Mouse (Mus musculus): ENCODE data around the gene Dab1. TPM values are rescaled to one million over a fixed set of nuclear protein-coding genes. Genes with fewer than 3 reads are reported as not detected.

Gene Dab1
- total RNA-seq, 2 experiments from 2014 or later = 159 to 164 TPM

DNA sequence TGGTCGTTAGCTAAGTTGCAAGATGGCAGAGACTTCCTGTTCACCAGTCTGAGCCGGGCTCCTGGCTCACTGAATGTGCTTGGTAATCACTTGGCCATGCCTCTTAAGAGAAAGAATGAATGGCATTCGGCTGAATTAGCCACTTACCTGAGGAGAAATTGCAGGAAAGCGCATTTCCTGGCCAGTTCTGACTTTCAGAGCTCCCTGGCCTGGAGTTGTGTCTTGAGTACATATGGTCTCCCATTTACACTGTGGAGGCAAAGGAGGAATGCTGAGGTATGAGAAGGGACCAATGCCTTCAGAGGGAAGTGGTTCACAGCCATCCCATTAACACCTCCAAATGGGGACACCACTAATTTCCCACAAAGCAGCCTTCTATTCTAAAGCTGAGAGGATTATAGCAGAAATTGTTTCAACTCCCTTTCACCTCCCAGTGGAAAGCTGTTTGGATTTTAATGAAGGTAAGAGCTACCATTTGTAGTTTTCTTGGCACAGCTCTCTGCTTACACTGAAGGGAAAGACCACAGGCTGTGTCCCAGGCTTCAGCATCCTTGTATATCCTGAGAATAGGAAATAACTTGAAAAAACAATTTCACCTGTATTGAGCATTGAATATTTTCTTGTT lies 931.5 kb downstream of the Dab1 start:
- intact Hi-C loops (cut with DNase I) = no loop called here
- DNase-seq = no peak

DNA sequence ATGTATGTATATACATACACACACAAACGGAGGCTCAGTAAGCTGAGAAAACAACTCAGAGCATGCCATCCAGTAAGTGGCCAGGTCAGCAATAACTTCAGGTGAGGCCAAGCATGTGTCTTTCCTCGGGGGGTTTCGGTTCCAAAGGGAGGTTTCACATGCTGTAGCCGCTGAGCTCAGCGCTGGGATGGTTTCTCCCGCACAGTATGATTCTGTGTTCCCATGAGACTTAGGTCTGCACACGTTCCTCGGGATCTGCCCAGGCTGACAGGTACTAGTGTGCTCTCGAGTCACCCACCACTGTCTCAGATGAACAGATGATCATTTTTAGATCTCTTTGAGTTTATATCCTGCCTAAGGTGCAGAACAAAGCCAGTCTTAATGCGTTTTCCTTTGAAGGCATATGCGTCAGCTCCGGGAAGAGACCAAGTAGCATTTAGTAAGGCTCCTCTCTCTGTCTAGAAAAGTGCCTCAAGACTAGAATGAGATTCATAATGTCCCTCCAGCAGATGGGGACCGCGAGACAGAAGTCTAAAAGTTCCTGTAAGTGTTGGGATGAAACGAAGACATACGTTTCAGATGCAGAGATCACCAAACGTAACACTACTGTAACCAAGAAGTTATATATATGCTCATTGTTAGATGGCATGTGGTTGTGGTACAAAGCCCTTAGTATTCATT lies 932.4 kb downstream of the Dab1 start:
- intact Hi-C loops (cut with DNase I) = no loop called here
- no peak for DNase-seq

DNA sequence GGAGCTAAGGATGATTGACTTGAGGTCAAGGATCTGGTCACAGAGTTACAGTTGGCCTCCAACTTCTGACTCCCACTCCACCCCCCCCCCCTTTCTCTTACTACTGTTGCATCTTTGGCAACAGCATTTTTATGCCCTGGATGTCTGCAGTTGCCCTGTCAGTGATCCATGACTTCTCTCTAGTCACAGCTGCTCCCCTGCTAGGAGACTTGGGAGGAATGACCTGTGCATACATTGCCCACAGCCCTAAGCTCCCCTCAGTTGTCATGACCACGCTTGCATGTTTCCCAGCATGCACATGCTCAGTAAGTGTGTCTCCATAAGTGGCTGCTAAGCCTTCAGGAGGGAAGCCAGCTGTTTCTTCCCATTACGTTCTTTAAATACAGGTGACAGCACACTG lies 936.2 kb downstream of the Dab1 start:
- DNase-seq = no peak
- intact Hi-C loops (cut with DNase I) = no loop called here

DNA sequence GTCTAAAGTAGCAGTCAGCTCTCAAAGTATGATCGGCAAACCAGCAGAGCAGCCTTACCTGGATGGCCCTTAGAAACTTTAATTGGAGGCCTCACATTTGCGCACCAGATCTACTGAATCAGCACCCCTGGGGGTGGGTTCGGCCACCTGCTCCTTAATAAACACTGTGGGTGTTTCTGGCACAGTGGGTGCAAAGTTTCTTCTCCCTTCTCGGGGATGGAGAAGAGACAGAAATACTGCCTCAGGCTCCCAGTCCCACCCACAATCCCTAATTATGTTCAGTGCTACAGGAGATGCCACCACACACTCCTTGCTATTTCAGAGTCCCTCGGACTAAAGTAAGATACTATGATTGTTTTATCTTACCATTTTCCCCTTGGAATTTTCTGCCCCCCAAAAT lies 944.4 kb downstream of the Dab1 start:
- intact Hi-C loops (cut with DNase I) = no loop called here
- DNase-seq = no peak

DNA sequence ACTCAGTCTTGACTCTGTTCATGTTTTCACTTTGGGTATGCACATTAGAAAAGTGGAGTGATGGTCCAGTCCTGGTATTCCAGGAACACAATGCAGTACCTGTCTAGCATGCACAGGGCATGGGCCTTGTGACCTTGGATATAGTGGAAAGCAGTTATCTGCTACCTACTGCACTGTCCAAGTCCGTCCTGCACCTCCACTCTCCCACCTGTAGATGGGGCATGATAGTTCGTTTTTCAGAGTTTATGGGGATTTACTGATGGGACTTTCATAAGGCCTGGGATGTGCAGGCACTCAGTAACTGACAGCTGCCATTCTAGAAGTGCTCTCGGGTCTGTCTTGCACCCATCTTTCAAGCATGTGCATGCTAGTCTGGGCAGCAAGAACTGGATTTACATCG lies 951.4 kb downstream of the Dab1 start:
- intact Hi-C loops (cut with DNase I) = no loop called here
- DNase-seq = no peak

DNA sequence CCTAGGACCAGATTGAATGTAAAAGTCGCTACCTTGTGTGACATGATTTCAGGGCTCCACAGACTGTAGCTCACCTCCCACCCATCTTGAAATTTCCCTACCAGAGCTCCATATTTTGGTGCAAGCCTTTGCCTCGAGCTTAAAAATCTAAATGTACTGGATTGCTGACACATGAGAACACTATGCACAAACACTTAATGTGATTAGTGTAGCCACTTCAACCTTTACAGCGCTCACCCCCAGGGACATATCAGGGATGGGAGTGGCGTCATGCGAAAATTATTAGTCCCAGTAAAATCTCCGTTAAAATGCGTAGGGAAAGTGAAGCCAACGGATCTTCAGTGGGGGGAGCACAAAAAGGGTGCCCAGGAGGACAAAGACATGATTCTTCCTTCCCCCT lies 953.3 kb downstream of the Dab1 start:
- no peak for DNase-seq
- intact Hi-C loops (cut with DNase I) = no loop called here

DNA sequence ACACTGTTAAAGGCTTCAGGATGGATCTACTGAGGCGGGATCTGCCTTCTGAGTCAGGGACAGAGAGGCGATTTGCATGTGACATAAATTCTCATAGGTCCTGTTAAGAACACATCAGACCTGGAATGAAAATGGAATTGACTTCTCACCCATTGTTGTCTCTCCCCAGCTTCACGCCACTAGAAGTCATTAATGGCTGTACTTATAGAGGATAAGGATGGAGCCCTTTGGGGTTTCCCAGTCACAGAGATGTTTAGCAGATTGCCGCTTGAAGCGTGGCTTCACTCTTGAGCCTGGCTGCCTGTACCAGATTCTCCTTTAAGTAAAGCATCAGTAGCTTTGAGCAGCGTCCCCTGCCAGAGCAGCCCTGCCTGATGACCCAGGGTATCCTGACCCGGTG lies 954.3 kb downstream of the Dab1 start:
- intact Hi-C loops (cut with DNase I) = no loop called here
- no peak for DNase-seq

DNA sequence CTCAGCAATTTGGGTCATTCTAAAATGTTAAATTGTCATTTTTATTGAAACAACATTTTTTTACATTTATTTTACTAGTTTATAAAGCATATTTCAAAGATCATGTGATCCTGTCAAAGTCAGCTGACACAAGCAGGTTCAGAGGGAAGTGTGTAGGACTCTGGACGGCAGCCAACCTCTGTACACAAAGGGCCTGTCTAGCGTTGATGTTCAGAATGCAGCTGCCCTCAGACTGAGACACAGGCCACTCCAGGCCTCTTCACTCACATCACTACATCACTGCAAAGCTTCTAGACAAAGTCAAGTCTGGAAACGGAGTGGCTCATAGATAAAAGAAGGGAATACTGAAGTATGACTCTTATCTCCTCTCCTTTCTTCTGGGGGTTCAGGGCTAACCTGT lies 959.2 kb downstream of the Dab1 start:
- intact Hi-C loops (cut with DNase I) = no loop called here
- DNase-seq = peak; percentile 53

DNA sequence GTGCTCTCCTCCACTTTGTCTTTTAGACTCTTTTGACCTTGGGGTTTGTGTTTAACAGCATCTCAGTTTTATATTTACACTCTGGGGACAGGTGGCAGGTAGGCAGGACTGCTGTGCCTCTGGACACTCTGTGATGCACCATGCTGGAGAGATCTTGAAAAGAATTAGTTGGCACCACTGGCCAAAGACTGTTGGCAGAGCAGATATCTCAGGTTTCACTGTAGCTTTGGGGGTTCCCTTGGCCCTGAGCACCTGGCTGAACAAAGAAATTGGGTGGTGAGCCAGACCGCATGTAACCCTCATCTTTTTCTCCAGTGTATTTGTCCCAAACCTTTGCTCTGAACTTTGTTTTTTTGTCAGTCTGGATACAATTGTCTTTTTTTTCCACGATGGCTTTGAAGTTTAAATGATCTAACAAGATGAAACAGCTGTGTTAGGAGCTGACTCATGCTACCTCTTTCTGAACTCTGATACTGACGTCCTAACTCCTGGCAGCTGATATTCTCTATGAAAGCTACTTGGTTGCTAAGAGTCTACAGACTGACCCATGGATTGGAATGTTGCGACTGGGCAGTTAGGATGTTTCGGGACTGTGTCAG lies 960.9 kb downstream of the Dab1 start:
- intact Hi-C loops (cut with DNase I) = no loop called here
- DNase-seq = no peak

DNA sequence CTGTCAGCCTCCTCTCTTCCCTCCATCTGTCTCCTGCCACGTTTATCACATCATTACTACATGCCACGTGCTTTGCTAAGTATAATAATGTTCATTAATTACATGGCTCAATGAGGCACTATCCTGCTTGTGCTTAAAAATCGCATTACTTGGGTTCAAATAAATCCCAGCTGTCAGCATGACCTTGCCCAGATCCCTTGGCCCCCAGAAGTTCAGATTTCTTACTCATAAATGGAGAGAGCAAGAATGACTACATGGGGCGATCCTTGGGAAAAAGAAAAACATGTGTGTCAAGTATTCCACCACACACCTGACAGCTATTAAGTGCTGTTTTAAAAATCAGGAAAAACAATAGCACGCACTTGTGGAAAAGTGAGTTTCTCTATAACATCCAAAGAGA lies 963.6 kb downstream of the Dab1 start:
- DNase-seq = no peak
- intact Hi-C loops (cut with DNase I) = no loop called here

DNA sequence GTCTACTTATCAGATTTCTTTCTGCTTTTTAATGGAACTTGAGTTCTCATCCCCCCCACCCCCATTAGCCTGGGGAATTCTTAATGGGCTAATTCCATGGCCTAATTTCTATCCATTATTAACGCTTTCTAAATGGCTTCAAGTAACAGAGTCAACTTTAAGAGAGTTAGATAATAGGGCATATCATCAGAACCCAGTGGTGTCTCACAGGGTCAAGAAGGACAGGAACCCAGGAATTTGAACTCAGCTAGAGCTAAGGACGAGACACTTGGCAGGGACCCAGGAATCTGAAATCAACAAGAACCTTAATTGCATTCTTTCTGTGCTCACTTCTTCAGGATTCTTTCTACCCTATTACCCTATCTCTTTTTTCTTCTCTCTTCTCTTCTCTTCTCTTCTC lies 968.7 kb downstream of the Dab1 start:
- no peak for DNase-seq
- intact Hi-C loops (cut with DNase I) = no loop called here

DNA sequence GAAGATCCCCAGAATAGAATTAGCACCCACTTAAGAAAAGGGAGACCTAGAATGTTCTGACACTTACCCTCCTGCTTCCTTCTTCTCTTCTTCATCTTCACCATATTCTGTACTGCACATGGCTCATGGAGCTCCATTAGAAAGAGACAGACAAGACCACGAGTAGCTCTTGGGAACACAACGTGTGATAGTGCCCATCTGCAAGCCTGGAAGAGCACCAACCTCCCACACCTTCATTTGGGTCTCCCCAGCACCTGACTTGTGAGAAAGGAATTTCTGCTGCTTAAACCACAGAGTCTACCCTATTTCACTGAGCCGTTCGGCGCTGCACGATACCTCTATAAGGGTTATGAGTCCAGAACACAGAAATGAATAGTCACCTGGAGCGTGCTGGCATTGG lies 977.8 kb downstream of the Dab1 start:
- DNase-seq = no peak
- intact Hi-C loops (cut with DNase I) = no loop called here

DNA sequence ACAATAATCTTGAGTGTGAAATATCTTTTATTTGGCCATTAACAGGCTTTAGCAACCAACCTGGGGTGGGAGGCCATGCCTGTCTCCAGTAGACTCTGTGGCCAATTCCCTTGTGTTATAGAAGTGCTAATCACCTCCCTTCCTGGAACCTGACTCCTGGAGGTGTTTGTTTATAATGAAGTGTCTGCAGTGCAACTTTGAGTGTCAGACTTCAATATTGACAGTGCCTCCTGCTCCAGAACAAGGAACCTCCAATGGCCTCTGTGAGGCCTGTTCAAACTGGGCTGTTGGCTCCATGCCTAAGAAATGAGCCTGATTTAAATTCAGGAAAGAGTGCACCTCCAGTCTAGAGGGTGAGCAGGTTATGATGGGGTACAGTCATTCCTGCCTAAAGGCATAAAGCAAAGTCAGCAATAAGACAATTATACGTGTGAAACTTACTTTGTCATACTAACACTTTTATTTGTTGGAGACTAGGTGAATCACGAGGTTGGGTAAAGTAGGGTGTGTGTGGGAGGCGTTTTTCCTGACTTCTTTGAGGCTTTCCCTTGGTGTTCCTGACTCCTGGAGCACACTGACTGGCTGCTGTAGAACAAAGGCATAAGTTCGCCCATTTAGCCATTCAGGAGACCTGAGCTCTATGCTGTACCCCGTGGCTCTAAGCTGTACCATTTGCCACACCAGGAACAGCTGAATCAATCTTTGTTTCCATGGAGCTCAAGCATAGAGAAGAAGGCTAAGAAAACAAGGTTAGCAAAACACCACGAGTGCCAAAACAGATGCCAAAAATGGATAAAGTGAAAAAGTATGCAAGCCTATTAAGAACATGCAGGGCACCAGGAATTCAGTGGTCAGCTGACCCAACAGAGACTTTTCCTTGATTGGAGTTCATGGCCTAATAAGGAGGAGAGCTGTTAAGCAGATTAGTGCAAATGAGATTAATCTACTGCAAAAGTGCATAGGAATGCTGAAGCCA lies 978.6 kb downstream of the Dab1 start:
- intact Hi-C loops (cut with DNase I) = no loop called here
- no peak for DNase-seq

DNA sequence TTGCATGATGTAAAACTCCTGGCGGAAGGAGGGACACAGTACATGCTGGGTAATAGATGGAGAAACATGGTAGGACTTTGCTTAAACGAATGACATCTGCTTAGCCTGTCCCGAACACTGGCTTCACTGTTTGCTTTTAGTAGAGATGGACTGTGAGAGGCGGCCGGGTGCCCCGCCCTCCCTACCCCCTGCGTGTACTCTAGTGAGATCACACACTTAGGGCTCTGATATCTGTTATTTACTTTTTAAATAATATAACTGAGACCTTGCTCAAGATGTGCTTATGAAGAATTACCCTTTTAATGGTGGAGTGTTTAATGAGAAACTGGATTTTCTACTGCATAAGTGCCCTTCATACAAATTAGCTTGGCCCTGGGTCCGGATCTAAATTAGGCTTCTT lies 983.6 kb downstream of the Dab1 start:
- DNase-seq = no peak
- intact Hi-C loops (cut with DNase I) = no loop called here

DNA sequence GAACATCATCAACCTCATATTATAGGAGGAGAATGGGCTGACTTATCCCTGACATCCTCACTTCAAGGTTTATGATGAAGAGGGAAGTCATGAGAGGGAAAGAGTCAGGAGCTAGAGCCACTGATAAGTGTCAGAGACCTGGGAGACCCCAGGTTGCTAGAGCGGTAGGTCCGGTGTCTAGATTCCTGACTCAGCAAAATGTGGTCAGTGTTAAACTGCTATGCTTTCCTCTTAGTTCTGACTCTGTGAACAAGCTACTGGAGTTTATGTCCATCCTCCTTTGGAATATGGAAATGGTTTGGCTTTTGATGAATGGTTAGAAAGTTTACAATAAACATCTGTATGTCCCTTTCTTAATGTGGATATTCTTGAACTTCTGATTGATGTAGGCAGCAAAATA lies 985.1 kb downstream of the Dab1 start:
- no peak for DNase-seq
- intact Hi-C loops (cut with DNase I) = no loop called here

DNA sequence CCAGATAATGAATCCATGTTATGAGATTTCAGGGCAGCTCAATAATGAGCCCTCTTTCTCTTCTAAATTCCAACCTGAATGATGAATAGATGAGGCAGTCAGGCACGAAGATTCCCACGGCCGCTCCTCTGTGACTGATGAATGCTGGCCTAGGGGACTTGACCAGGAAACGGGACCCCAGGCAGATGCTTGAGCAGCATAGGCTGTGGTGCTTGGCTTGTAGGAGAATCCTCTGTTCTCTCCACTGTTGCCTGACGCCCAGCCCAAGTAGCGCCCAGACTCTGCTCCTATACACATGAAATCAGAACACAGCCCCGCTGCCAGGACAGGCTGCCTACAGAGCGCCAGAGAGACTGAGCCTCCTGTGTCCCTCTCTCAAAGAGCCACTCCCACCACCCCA lies 987.7 kb downstream of the Dab1 start:
- DNase-seq = no peak
- intact Hi-C loops (cut with DNase I) = no loop called here

DNA sequence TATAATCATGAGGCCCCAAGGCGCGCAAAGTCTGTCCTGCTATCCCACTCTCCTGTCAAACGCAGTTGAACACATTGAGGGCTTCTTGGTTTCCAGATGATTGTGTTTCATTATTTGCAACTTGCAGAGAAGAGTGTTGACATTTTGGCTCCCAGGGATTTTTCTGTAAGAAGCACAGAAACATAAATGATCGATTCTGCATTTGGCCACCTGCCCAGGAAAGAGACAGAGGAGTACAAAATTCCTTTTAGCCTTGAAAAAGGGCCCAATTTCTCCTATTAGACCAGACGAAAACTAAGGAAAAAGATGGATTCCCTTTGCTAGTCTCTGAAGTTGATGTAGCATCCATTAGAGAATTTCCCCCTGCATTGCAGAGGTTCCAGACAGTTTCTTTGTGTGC lies 988.5 kb downstream of the Dab1 start:
- DNase-seq = no peak
- intact Hi-C loops (cut with DNase I) = no loop called here

DNA sequence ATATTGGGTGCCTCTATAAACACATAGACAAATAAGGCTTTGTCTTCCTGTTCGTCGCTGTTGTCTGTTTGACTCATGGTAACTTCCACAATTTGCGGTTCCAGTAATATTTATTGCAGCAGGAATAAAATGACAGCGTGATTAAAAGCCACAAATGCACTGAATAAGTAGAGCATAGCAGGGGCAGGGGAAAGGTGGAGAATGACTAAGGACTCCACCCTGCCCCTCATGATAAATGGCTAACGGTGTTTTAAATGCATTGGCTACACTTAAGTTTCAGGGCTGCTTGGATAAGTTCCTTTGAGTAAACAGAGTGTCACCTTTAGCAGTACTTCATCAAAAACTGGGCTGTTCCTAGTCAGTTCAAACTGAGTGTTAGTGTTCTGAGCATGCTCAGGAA lies 1000.3 kb downstream of the Dab1 start:
- no peak for DNase-seq
- intact Hi-C loops (cut with DNase I) = no loop called here

DNA sequence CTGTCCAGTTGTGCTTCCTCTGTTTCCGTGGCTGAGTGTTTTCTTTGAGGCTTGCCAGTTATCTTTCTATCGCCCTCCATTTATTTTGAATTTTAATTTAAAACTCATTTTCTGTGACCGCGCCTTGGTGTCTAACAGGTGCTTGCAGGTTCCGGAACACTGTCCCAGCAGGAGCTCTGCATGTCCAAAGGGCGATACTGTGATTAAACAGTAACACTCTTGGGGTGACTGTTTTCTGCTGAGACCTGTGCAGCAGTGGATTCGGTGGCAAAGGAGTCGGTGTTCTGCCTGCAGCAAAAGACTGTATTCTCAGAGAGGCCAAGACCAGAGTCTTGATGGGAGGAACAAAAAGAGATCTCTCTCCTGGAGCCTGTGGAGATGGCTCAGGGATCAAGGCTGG lies 1006.2 kb downstream of the Dab1 start:
- intact Hi-C loops (cut with DNase I) = no loop called here
- no peak for DNase-seq

DNA sequence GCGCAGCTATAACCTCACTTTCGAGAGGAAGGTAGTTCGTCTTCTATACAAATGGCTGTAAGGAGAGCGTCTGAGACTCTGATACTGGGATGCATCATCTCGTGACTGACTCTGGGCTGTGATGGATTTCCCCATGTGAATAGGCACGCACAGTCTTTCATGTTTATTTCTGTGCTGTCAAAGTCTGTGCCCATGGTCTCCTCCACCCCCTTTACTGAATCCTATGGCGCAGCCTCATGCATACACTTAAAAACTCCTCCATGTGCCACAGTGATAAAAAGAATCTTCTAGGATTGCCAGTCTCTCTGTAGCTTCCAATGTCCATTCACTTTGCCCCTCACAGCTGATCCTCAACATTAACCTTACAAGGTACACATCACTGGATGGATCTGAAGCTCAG lies 1009.5 kb downstream of the Dab1 start:
- intact Hi-C loops (cut with DNase I) = no loop called here
- DNase-seq = no peak

DNA sequence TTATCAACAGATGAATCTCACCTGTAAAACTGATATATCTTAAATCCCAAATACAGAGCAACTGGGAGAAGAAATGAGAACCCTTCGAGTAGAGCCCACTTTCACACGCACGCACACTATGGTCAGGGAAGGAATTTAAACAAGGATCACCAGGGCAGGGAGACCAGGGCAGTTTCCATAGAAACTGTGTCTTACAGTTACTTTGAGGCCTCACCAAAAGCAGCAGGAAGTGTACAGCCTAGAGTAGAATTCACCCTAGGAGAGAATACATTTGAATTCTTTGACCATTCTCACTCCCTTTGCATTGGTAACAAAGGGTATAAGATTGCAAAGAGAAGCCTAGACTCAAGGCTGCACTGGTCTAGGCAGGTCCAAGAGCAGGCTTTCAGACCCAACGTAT lies 1017.9 kb downstream of the Dab1 start:
- no peak for DNase-seq
- intact Hi-C loops (cut with DNase I) = no loop called here

DNA sequence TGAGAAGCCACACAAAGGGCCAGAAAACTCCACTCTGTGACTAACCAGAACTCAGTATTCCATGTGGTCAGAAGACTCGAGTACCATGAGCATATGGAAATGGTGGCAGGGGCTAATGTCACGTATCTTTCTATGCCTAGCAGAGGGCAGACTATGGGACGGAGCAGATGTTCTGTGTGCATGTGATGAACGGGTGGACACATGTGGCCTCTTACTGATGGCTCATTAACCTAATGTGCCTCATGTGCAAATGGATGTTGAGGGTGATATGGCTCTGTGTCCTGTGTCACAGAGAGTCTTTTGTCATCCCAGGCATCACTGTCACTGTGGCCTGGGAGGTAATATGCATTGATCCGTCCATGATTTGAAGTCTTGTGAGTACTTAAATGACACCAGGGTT lies 1021.5 kb downstream of the Dab1 start:
- no peak for DNase-seq
- intact Hi-C loops (cut with DNase I) = no loop called here

Data from left cerebral cortex, postnatal 4 days (tissue).